Mouse (Mus musculus): ENCODE data around the gene AF067061. TPM values are rescaled to one million over a fixed set of nuclear protein-coding genes. Genes with fewer than 3 reads are reported as not detected.
"Not testable (repeated sequence)": the region's sequence is repeated elsewhere in the genome, so short reads cannot be mapped to it uniquely, and the experiment has no call there.

AF067061 gene
- polyA plus RNA-seq, 1 experiment from 2014 or later: not detected

GRCm38 (mm10) chr13:120258817-120259658, 3.9 kb upstream of the AF067061 start:
- H3K9me3 ChIP-seq (replicated peaks; ENCODE audit: control insufficient read depth, low read length); H3K4me3 ChIP-seq (replicated peaks; ENCODE audit: low read length); H3K4me1 ChIP-seq (ENCODE audit: control insufficient read depth, insufficient read depth, low read length); H3K27ac ChIP-seq (ENCODE audit: low read length); ATAC-seq (ENCODE audit: insufficient read depth, low FRiP score); H3K9ac ChIP-seq (ENCODE audit: low read length); H3K36me3 ChIP-seq (ENCODE audit: control insufficient read depth, insufficient read depth, low read length); H3K27me3 ChIP-seq (ENCODE audit: control insufficient read depth, insufficient read depth, low read length); H3K4me2 ChIP-seq (ENCODE audit: low read depth, low read length): not testable (repeated sequence)
- WGBS: 80% methylated on average over 3 of the region's 3 CpGs

DNA sequence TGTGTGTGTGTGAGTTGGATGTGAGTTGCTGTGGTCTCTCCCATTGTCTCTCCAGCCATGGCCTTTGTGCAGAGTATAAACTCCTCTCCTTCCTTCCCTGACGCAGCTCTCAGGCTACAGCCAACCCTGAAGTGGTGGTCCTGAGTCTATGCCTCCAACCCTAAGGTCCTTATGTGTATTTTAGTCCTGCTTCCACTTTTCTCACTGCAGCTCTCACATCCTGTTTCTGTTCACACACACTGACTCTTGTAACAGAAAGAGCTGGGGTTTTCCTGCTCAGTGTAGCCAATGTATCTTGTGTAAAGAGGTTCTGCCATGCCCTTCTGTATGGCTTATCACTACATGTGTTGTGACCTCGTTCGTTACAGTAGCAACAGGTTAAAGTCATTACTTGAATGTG, 3.2 kb upstream of the AF067061 start:
- not testable (repeated sequence) for H3K4me3 ChIP-seq (replicated peaks; ENCODE audit: low read length); H3K36me3 ChIP-seq (ENCODE audit: control insufficient read depth, insufficient read depth, low read length); H3K27ac ChIP-seq (ENCODE audit: low read length); H3K27me3 ChIP-seq (ENCODE audit: control insufficient read depth, insufficient read depth, low read length); H3K9ac ChIP-seq (ENCODE audit: low read length); ATAC-seq (ENCODE audit: insufficient read depth, low FRiP score); H3K4me2 ChIP-seq (ENCODE audit: low read depth, low read length); H3K4me1 ChIP-seq (ENCODE audit: control insufficient read depth, insufficient read depth, low read length); H3K9me3 ChIP-seq (replicated peaks; ENCODE audit: control insufficient read depth, low read length)
- WGBS: 62% methylated on average over 3 of the region's 3 CpGs

DNA sequence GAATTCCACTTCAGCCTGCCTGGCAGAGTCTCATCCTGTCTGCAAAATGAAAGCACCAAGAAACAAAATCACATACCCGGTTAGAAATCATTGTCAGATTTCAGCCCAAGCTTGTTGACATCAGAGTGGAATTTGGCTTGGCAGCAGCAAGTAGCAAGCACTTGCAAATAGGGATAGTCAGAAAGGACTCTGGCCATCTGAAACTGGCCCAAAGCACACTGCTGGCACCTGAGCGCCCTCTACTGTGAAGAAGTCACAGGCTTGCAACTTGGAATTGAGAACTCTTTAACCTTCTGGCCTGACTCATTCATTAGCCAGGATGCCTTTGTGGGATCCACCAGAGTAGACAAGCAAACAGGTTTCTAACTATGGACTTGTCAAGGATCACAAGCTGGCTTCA, 14.9 kb downstream of the AF067061 start:
- 25% methylated on average over 2 of the region's 2 CpGs for WGBS
- not testable (repeated sequence) for H3K4me2 ChIP-seq (ENCODE audit: low read depth, low read length); H3K4me3 ChIP-seq (replicated peaks; ENCODE audit: low read length); H3K27me3 ChIP-seq (ENCODE audit: control insufficient read depth, insufficient read depth, low read length); H3K27ac ChIP-seq (ENCODE audit: low read length); H3K9ac ChIP-seq (ENCODE audit: low read length); H3K9me3 ChIP-seq (replicated peaks; ENCODE audit: control insufficient read depth, low read length); H3K4me1 ChIP-seq (ENCODE audit: control insufficient read depth, insufficient read depth, low read length); H3K36me3 ChIP-seq (ENCODE audit: control insufficient read depth, insufficient read depth, low read length); ATAC-seq (ENCODE audit: insufficient read depth, low FRiP score)

DNA sequence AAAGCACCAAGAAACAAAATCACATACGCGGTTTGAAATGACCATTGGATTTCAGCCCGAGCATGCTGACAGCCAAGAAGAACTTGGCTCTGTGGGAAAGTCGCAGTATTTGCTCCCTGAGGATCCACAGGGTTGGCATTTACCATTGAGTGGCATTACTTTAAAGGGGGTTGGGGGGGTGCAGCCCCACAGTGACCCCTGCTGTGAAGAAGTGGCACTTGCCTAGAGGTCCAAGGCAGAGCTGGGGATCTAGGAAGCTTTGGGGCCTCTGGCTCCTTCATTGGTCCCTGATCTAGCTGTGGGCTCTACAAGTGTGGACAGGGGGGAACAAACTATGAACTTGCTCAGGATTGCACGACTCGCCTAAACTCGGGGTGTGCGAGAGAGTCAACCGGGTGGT, 15.9 kb downstream of the AF067061 start:
- 83% methylated on average over 9 of the region's 9 CpGs for WGBS
- ATAC-seq (ENCODE audit: insufficient read depth, low FRiP score): no peak
- H3K36me3 ChIP-seq (ENCODE audit: control insufficient read depth, insufficient read depth, low read length): no peaks in the 10 kb centered on the region

GRCm38 (mm10) chr13:120299324-120299894, 36.5 kb downstream of the AF067061 start:
- Histone ChIP-seq H3K4me3 (replicated peaks; ENCODE audit: low read length) (no peak overlapping the region), H3K4me1 (ENCODE audit: control insufficient read depth, insufficient read depth, low read length) (no peaks in the 10 kb centered on the region), H3K27me3 (ENCODE audit: control insufficient read depth, insufficient read depth, low read length) (no peaks in the 10 kb centered on the region), H3K27ac (ENCODE audit: low read length) (no peak overlapping the region), H3K9me3 (replicated peaks; ENCODE audit: control insufficient read depth, low read length) (no peaks in the 10 kb centered on the region), H3K36me3 (ENCODE audit: control insufficient read depth, insufficient read depth, low read length) (no peaks in the 10 kb centered on the region), H3K4me2 (ENCODE audit: low read depth, low read length) (no peak overlapping the region), H3K9ac (ENCODE audit: low read length) (no peak overlapping the region)
- ATAC-seq (ENCODE audit: insufficient read depth, low FRiP score): no peak
- WGBS: 56% methylated on average over 1 of the region's 1 CpGs

More for the DNA sequence above, 15.9 kb downstream of the AF067061 start:
- Histone ChIP-seq H3K27me3 (ENCODE audit: control insufficient read depth, insufficient read depth, low read length) (no peaks in the 10 kb centered on the region), H3K9ac (ENCODE audit: low read length) (no peak overlapping the region), H3K4me1 (ENCODE audit: control insufficient read depth, insufficient read depth, low read length) (no peaks in the 10 kb centered on the region), H3K9me3 (replicated peaks; ENCODE audit: control insufficient read depth, low read length) (no peaks in the 10 kb centered on the region), H3K27ac (ENCODE audit: low read length) (no peak overlapping the region), H3K4me2 (ENCODE audit: low read depth, low read length) (no peak overlapping the region), H3K4me3 (replicated peaks; ENCODE audit: low read length) (no peak overlapping the region)

- no peak within 1 kb of the TSS for H3K4me3 ChIP-seq (replicated peaks; ENCODE audit: low read length)
Measured at GRCm38 (mm10) chr13:120299991-120300442, 37.1 kb downstream of the AF067061 start, which contains the start of gene BC147527. TSS of gene BC147527 (plus strand) at chr13:120300392.

DNA sequence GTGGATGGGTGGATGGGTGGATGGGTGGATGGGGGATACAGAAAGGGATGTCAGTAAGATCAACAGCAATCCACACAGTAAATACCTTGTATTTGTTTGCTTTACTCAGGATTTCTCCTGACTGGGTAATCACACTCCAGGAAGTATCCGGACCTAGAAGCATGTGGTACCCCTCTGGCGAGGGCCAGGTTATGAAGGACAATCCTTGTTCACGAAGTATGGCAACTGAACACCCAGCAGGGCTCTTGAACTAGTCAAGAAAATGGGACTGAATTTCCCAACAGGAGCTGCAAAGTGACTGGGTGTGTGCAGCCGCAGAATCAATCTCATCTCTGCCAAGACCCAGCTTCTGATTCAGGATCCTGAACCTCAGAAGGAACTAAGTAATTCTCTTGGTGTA, 37.9 kb downstream of the AF067061 start:
- WGBS: 80% methylated on average over 4 of the region's 4 CpGs
- no peak overlapping the region for H3K4me2 ChIP-seq (ENCODE audit: low read depth, low read length)
- no peaks in the 10 kb centered on the region for H3K27me3 ChIP-seq (ENCODE audit: control insufficient read depth, insufficient read depth, low read length)
- H3K9ac ChIP-seq (ENCODE audit: low read length): no peak overlapping the region
- no peak overlapping the region for H3K4me3 ChIP-seq (replicated peaks; ENCODE audit: low read length)
- no peak for ATAC-seq (ENCODE audit: insufficient read depth, low FRiP score)
- no peaks in the 10 kb centered on the region for H3K36me3 ChIP-seq (ENCODE audit: control insufficient read depth, insufficient read depth, low read length)
- H3K9me3 ChIP-seq (replicated peaks; ENCODE audit: control insufficient read depth, low read length): no peaks in the 10 kb centered on the region
- H3K4me1 ChIP-seq (ENCODE audit: control insufficient read depth, insufficient read depth, low read length): no peaks in the 10 kb centered on the region
- H3K27ac ChIP-seq (ENCODE audit: low read length): no peak overlapping the region

More at GRCm38 (mm10) chr13:120299991-120300442, 37.1 kb downstream of the AF067061 start, which contains the start of gene BC147527:
- H3K4me1 ChIP-seq (ENCODE audit: control insufficient read depth, insufficient read depth, low read length): no peaks in the 10 kb centered on the region
- H3K4me2 ChIP-seq (ENCODE audit: low read depth, low read length): no peak within 1 kb of the TSS
- H3K27ac ChIP-seq (ENCODE audit: low read length): no peak within 1 kb of the TSS
- 29% methylated on average over 2 of the region's 2 CpGs for WGBS
- no peaks in the 10 kb centered on the region for H3K9me3 ChIP-seq (replicated peaks; ENCODE audit: control insufficient read depth, low read length)
- no peaks in the 10 kb centered on the region for H3K27me3 ChIP-seq (ENCODE audit: control insufficient read depth, insufficient read depth, low read length)
- no peak for ATAC-seq (ENCODE audit: insufficient read depth, low FRiP score)
- H3K9ac ChIP-seq (ENCODE audit: low read length): no peak within 1 kb of the TSS
- no peaks in the 10 kb centered on the region for H3K36me3 ChIP-seq (ENCODE audit: control insufficient read depth, insufficient read depth, low read length)

GRCm38 (mm10) chr13:120310749-120311148, 47.8 kb downstream of the AF067061 start:
- Histone ChIP-seq H3K36me3 (ENCODE audit: control insufficient read depth, insufficient read depth, low read length) (no peaks in the 10 kb centered on the region), H3K27ac (ENCODE audit: low read length) (no peak overlapping the region), H3K4me2 (ENCODE audit: low read depth, low read length) (no peak overlapping the region), H3K4me1 (ENCODE audit: control insufficient read depth, insufficient read depth, low read length) (no peaks in the 10 kb centered on the region), H3K9me3 (replicated peaks; ENCODE audit: control insufficient read depth, low read length) (no peaks in the 10 kb centered on the region), H3K9ac (ENCODE audit: low read length) (no peak overlapping the region), H3K27me3 (ENCODE audit: control insufficient read depth, insufficient read depth, low read length) (no peaks in the 10 kb centered on the region), H3K4me3 (replicated peaks; ENCODE audit: low read length) (no peak overlapping the region)
- WGBS: 60% methylated on average over 4 of the region's 4 CpGs
- ATAC-seq (ENCODE audit: insufficient read depth, low FRiP score): peak; percentile 68; the same call in 1 of the 2 replicates

DNA sequence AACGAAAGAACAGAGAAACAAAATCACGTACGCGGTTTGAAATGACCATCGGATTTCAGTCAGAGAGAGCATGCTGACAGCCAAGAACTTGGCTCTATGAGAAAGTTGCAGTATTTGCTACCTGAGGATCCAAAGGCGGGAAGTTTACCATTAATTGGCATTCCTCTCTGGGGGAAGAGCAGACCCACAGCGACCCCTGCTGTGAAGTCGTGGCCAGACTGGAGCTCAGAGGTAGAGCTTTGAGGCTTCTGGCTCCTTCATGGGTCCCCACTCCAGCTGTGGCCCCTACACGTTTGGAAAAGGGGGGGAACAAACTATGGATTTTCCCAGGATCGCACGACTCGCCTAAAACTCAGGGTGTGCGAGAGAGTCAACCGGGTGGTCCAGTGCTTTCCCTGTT, 50.7 kb downstream of the AF067061 start:
- WGBS: 44% methylated on average over 14 of the region's 14 CpGs
- no peak for ATAC-seq (ENCODE audit: insufficient read depth, low FRiP score)
- H3K27me3 ChIP-seq (ENCODE audit: control insufficient read depth, insufficient read depth, low read length): no peaks in the 10 kb centered on the region
- no peak overlapping the region for H3K4me2 ChIP-seq (ENCODE audit: low read depth, low read length)
- no peak overlapping the region for H3K9ac ChIP-seq (ENCODE audit: low read length)
- no peaks in the 10 kb centered on the region for H3K9me3 ChIP-seq (replicated peaks; ENCODE audit: control insufficient read depth, low read length)
- no peak overlapping the region for H3K4me3 ChIP-seq (replicated peaks; ENCODE audit: low read length)
- no peak overlapping the region for H3K27ac ChIP-seq (ENCODE audit: low read length)
- no peaks in the 10 kb centered on the region for H3K4me1 ChIP-seq (ENCODE audit: control insufficient read depth, insufficient read depth, low read length)
- H3K36me3 ChIP-seq (ENCODE audit: control insufficient read depth, insufficient read depth, low read length): no peaks in the 10 kb centered on the region
